8 mouse cellular contexts compared by ENCODE assay signal in the genomic region with DNA sequence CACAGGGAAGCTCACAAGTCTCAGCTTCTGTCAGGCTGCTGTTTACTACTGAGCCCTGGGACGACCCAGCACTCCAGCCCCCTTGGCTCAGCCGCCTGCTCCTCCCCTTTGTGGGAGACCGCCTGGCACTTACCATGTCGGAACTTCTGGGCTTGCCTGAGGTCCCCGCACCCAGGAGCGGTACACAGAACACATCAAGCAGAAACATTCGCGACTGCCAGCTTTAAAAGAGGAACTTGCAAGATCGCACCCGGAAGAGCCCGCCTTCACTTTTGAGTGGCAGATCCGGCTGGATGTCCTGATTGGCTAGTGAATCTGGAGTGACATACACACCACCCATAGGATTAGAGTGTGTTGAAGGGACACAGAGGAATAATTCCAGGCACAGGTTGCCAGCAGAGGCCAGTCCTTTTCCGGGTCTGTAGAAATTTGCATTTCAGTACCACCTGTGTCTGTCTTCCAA. TPM values are rescaled to one million over a fixed set of nuclear protein-coding genes. Genes with fewer than 3 reads are reported as not detected.
DNase-seq lines count a peak whose midpoint lies in the region; ATAC-seq and TF ChIP-seq lines count a peak whose summit lies in the region.

A gene (minus strand): TSS at position 274 of the 463 bp plus-strand sequence.

- peak within 1 kb of the TSS; percentile 93 for H3ac ChIP-seq in C2C12 (ENCODE audit: control insufficient read depth, insufficient read length, low read depth)
- H3ac ChIP-seq in myocyte (ENCODE audit: control insufficient read depth, insufficient read length) = peak within 1 kb of the TSS; percentile 34

- peak within 1 kb of the TSS; percentile 58 for H3K4me3 ChIP-seq in C2C12 (ENCODE audit: insufficient read depth, poor library complexity, severe bottlenecking)
- peak within 1 kb of the TSS; percentile 80 for H3K4me3 ChIP-seq in erythroblast, embryonic 14.5 days (replicated peaks)
- H3K4me3 ChIP-seq in heart, embryonic 11.5 days (ENCODE audit: low read depth, low read length) = peak within 1 kb of the TSS; percentile 80
- peak within 1 kb of the TSS; percentile 87 for H3K4me3 ChIP-seq in kidney, embryonic 16.5 days (ENCODE audit: low read length)
- peak within 1 kb of the TSS; percentile 75 for H3K4me3 ChIP-seq in liver, adult 2 months (ENCODE audit: insufficient read depth, low read depth, low read length)
- H3K4me3 ChIP-seq in myocyte = peak within 1 kb of the TSS; percentile 47

- H3K36me3 ChIP-seq in C2C12 (ENCODE audit: control insufficient read depth, insufficient read depth) = no peaks in the 10 kb centered on the region
- H3K36me3 ChIP-seq in erythroblast, embryonic 14.5 days (ENCODE audit: control insufficient read depth) = peaks cover 2% of the 10 kb centered on the region; the same call in 1 of the 2 replicates
- no peaks in the 10 kb centered on the region for H3K36me3 ChIP-seq in heart, embryonic 11.5 days (ENCODE audit: control insufficient read depth, insufficient read depth, low read length)
- H3K36me3 ChIP-seq in kidney, embryonic 16.5 days (ENCODE audit: insufficient read depth, low read length) = peaks cover 11% of the 10 kb centered on the region
- H3K36me3 ChIP-seq in liver, adult 2 months (ENCODE audit: control insufficient read depth, insufficient read depth, low read length) = no peaks in the 10 kb centered on the region
- no peaks in the 10 kb centered on the region for H3K36me3 ChIP-seq in myocyte (ENCODE audit: control insufficient read depth, insufficient read depth)
- no peaks in the 10 kb centered on the region for H3K36me3 ChIP-seq in splenic B cell, adult 2 months (ENCODE audit: control insufficient read depth, insufficient read depth, low read length, poor library complexity, severe bottlenecking)

- peak; percentile 100 for ATAC-seq in heart, embryonic 11.5 days (replicated peaks; ENCODE audit: insufficient number of reproducible peaks, low FRiP score, low TSS enrichment)
- peak; percentile 100 for ATAC-seq in kidney, embryonic 16.5 days (ENCODE audit: low FRiP score, low TSS enrichment)

- no peaks in the 10 kb centered on the region for H3K9me3 ChIP-seq in erythroblast, embryonic 14.5 days (ENCODE audit: control insufficient read depth, low read length)
- H3K9me3 ChIP-seq in heart, embryonic 11.5 days (replicated peaks; ENCODE audit: control insufficient read depth, low read length) = no peaks in the 10 kb centered on the region
- H3K9me3 ChIP-seq in kidney, embryonic 16.5 days (ENCODE audit: low read length) = no peaks in the 10 kb centered on the region

- WGBS in heart, embryonic 11.5 days (ENCODE audit: insufficient replicate concordance) = under 1% methylated on average over 13 of the region's 13 CpGs
- 0% methylated on average over 13 of the region's 13 CpGs for WGBS in kidney, embryonic 16.5 days
- WGBS in liver, adult 2 months = under 1% methylated on average over 13 of the region's 13 CpGs

- no peaks in the 10 kb centered on the region for H3K27me3 ChIP-seq in C2C12 (ENCODE audit: control insufficient read depth, insufficient read depth, insufficient read length)
- no peaks in the 10 kb centered on the region for H3K27me3 ChIP-seq in erythroblast, embryonic 14.5 days (ENCODE audit: control insufficient read depth)
- H3K27me3 ChIP-seq in heart, embryonic 11.5 days (ENCODE audit: control insufficient read depth, insufficient read depth, low read length) = no peaks in the 10 kb centered on the region
- H3K27me3 ChIP-seq in kidney, embryonic 16.5 days (ENCODE audit: insufficient read depth, low read length) = no peaks in the 10 kb centered on the region
- H3K27me3 ChIP-seq in liver, adult 2 months (ENCODE audit: control insufficient read depth, insufficient read depth, low read length) = no peaks in the 10 kb centered on the region
- H3K27me3 ChIP-seq in myocyte (ENCODE audit: control insufficient read depth, insufficient read depth, insufficient read length) = no peaks in the 10 kb centered on the region
- no peaks in the 10 kb centered on the region for H3K27me3 ChIP-seq in splenic B cell, adult 2 months (ENCODE audit: control insufficient read depth, insufficient read depth, low read length, poor library complexity, severe bottlenecking)

- peak within 1 kb of the TSS; percentile 85 for H3K9ac ChIP-seq in heart, embryonic 11.5 days (ENCODE audit: low read depth, low read length)
- H3K9ac ChIP-seq in kidney, embryonic 16.5 days (replicated peaks; ENCODE audit: low read length) = peak within 1 kb of the TSS; percentile 90
- peak within 1 kb of the TSS; percentile 79 for H3K9ac ChIP-seq in liver, adult 2 months (ENCODE audit: low read depth, low read length)

- no peak for TF ChIP-seq CTCF in C2C12 (IDR thresholded peaks at IDR 0.05; ENCODE audit: control insufficient read depth, insufficient read depth, insufficient read length)
- no peak for TF ChIP-seq CTCF in brain, embryonic 14.5 days (IDR thresholded peaks at IDR 0.05; ENCODE audit: borderline replicate concordance, extremely low read depth, insufficient read depth, insufficient read length)
- no peak for TF ChIP-seq CTCF in liver, adult 2 months (IDR thresholded peaks at IDR 0.05; ENCODE audit: low read depth, low read length)

- peak; percentile 99 for DNase-seq in brain, embryonic 14.5 days (ENCODE audit: low read depth)
- DNase-seq in liver, adult 2 months (ENCODE audit: extremely low read depth, low read depth, low spot score) = peak; percentile 97
- peak; percentile 95 for DNase-seq in splenic B cell, adult 2 months (ENCODE audit: low read depth, low spot score)

- 0 out of 2 replicates have a peak, but pooled peaks have one; percentile 15 for TF ChIP-seq POLR2A in brain, embryonic 14.5 days (IDR thresholded peaks at IDR 0.05; ENCODE audit: borderline replicate concordance, extremely low read depth, insufficient read depth, insufficient read length, poor library complexity, severe bottlenecking)
- 0 out of 2 replicates have a peak, but pooled peaks have one; percentile 28 for TF ChIP-seq POLR2A in liver, adult 2 months (IDR thresholded peaks at IDR 0.05; ENCODE audit: extremely low read depth, insufficient read depth, low read length)
- no peak for TF ChIP-seq POLR2A in myocyte (IDR thresholded peaks at IDR 0.05; ENCODE audit: insufficient read length, low read depth)

- H3K4me1 ChIP-seq in erythroblast, embryonic 14.5 days (ENCODE audit: control insufficient read depth) = peaks cover 9% of the 10 kb centered on the region
- H3K4me1 ChIP-seq in heart, embryonic 11.5 days (ENCODE audit: control insufficient read depth, insufficient read depth, low read length) = 0 out of 2 replicates have a peak, but pooled peaks cover 3% of the 10 kb centered on the region
- peaks cover 5% of the 10 kb centered on the region; the same call in 1 of the 2 replicates for H3K4me1 ChIP-seq in kidney, embryonic 16.5 days (ENCODE audit: insufficient read depth, low read length)
- H3K4me1 ChIP-seq in liver, adult 2 months (ENCODE audit: control insufficient read depth, insufficient read depth, low read length) = peaks cover 3% of the 10 kb centered on the region

- H3K79me3 ChIP-seq in C2C12 (ENCODE audit: low read depth) = peaks cover 8% of the 10 kb centered on the region

- H3K27ac ChIP-seq in heart, embryonic 11.5 days (ENCODE audit: low read depth, low read length) = peak within 1 kb of the TSS; percentile 66
- H3K27ac ChIP-seq in kidney, embryonic 16.5 days (ENCODE audit: low read length) = peak within 1 kb of the TSS; percentile 73; the same call in 1 of the 2 replicates
- peak within 1 kb of the TSS; percentile 42 for H3K27ac ChIP-seq in liver, adult 2 months (replicated peaks; ENCODE audit: insufficient read depth, low read depth, low read length)

- H3K79me2 ChIP-seq in C2C12 (ENCODE audit: control insufficient read depth, insufficient read depth) (peaks cover 28% of the 10 kb centered on the region), myocyte (ENCODE audit: control insufficient read depth, insufficient read depth) (peaks cover 7% of the 10 kb centered on the region)
- peaks cover 6% of the 10 kb centered on the region; the same call in 1 of the 2 replicates for H3K79me2 ChIP-seq in liver, adult 2 months (ENCODE audit: control insufficient read depth, insufficient read depth, low read length)

- peak within 1 kb of the TSS; percentile 64 for H3K4me2 ChIP-seq in heart, embryonic 11.5 days
- peak within 1 kb of the TSS; percentile 75 for H3K4me2 ChIP-seq in kidney, embryonic 16.5 days (replicated peaks; ENCODE audit: low read depth, low read length)
- peak within 1 kb of the TSS; percentile 84 for H3K4me2 ChIP-seq in myocyte (ENCODE audit: low read depth)

TF ChIP-seq in C2C12, 6 proteins besides CTCF, POLR2A, EP300 and RAD21:
- TF ChIP-seq USF1 (IDR thresholded peaks at IDR 0.05; ENCODE audit: low read depth) (no peak), MAX (IDR thresholded peaks at IDR 0.05) (no peak), MYOG (IDR thresholded peaks at IDR 0.05; ENCODE audit: control insufficient read depth, extremely low read depth, insufficient read length) (no peak), FOSL1 (IDR thresholded peaks at IDR 0.05; ENCODE audit: insufficient read depth, low read length, poor library complexity, severe bottlenecking) (no peak), CEBPB (IDR thresholded peaks at IDR 0.05; ENCODE audit: low read depth) (no peak), MYOD1 (IDR thresholded peaks at IDR 0.05; ENCODE audit: control insufficient read depth, insufficient read length, low read depth) (no peak)

TF ChIP-seq in myocyte, 11 proteins besides CTCF, POLR2A, EP300 and RAD21:
- TF ChIP-seq MAX (IDR thresholded peaks at IDR 0.05; ENCODE audit: low read depth) (no peak), SRF (IDR thresholded peaks at IDR 0.05; ENCODE audit: control insufficient read depth, insufficient read length, low read depth) (no peak), REST (IDR thresholded peaks at IDR 0.05; ENCODE audit: insufficient read depth, insufficient read length) (no peak), MYOD1 (IDR thresholded peaks at IDR 0.05; ENCODE audit: control insufficient read depth in 1 of 3, insufficient read length in 2 of 3, low read depth in 2 of 3) (no peak), POLR2AphosphoS2 (IDR thresholded peaks at IDR 0.05; ENCODE audit: insufficient read length, low read depth) (no peak), E2F4 (IDR thresholded peaks at IDR 0.05; ENCODE audit: insufficient read depth) (no peak), USF1 (IDR thresholded peaks at IDR 0.05; ENCODE audit: low read depth) (no peak), MYOG (IDR thresholded peaks at IDR 0.05; ENCODE audit: control insufficient read depth in 1 of 3, insufficient read depth in 1 of 3, insufficient read length in 2 of 3, low read depth in 2 of 3) (no peak), TCF12 (IDR thresholded peaks at IDR 0.05; ENCODE audit: insufficient read depth, poor library complexity, severe bottlenecking) (no peak)

RNA-seq across cellular contexts. Expression of the gene that starts here (rescaled TPM):
- polyA plus RNA-seq in C2C12 (2012; fragmentation: generic; extraction: Trizol) (1.4 TPM), myocyte (2012; fragmentation: generic; extraction: Trizol) (2.3 TPM)
- 2.4 and 4.2 TPM in 2 replicates for polyA plus RNA-seq in brain, embryonic 14.5 days (2012; rRNA removed)
- polyA plus RNA-seq in erythroblast, embryonic 14.5 days (2012) = not detected in 2 replicates
- polyA plus RNA-seq in heart, embryonic 11.5 days (2014; fragmentation: Nextera tagmentation; extraction: Ambion mirVana) = 5.3 and 7.5 TPM in 2 replicates
- polyA plus RNA-seq in kidney, embryonic 16.5 days (2015; fragmentation: Nextera tagmentation; extraction: Ambion mirVana) = 9.4 and 10.2 TPM in 2 replicates
- 6.8 and 7.6 TPM in 2 replicates for total RNA-seq in liver, adult 2 months (2014; rRNA removed)
- 1.5 and 2.5 TPM in 2 replicates for polyA plus RNA-seq in liver, adult 2 months (2012; rRNA removed)

Comparison
In these comparisons a context has a peak if more than half of its experiments do, and no peak if none do; other contexts are left out.
1. Peak in every context shown above with its lines: DNase-seq, ATAC-seq, H3K4me3 ChIP-seq and H3K27ac ChIP-seq.